Mouse (Mus musculus) frontal cortex, postnatal 14 days (tissue): ENCODE measurements around the gene Gm4756.
"Not testable (repeated sequence)": the region's sequence is repeated elsewhere in the genome, so short reads cannot be mapped to it uniquely, and the experiment has no call there.

ENCODE experiments used
- DNase-seq, 2 experiments: peaks; one replicate each; pipeline ENCODE4 v3.0.0; 2022; ENCODE audit warnings: low spot score in 2 of 2

The Gm4756 gene

DNA sequence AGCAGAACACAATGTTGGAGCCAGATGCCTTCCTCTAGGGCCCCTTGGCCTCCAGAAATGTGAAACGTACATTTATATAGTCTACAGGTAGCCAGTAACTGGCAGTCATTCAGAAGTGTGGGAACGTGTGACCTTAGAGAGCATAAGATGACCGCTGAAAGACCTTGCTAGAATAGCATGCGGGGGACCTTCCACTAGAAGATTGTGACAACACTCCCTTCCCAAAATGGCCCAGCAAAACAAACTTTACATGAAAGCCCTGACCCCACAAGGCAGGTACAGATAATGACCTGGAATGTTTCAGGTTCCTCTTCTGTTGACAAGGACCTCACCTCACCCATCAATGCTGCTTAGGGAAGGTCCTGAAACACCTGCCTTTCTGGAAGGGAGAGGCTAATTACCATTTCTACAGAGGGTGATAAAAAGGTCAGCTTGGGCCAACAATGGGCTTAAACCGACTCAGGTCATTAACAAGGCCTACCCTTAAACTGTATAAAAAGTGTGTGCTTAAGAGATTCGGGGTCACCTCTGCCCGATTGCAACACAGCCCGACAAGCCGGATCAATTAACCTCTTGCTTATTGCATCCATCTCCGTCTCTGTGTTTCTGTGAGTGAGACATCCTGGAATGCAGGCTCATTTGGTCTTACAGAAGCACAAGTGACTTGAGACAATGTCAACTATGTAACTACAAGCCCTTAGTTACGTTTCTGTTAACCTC, at the start of gene Gm4756:
Gene Gm4756 (minus strand): TSS at position 51 of the 720 bp plus-strand sequence.
- DNase-seq, result no peak

DNA sequence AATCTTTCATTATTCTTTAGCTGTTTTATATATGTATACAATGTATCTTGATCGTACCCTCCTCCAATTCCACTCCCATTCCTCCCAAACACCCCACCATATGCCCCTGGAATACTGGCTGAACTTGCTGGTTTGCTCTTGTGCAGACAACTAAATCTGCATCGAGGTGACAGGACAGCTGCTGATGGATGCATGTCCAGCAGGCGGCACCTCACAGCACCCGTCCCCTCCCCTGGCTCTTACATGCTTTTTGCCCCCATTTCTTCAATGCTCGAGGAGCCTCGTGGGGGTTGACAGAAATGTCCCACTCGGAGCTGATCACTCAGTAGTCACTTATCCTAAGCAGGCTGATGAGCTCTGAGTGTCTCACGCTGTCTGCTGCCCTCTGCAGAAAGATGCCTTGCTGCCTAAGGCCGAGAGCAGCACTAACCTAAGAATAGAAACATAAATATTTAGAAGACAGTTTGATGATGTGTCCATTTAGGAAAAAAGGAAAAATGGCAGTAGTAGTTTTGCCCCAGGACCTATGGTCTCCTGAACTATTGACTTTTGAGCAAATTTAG, 45.5 kb upstream of the Gm4756 start:
- no peak for DNase-seq

DNA sequence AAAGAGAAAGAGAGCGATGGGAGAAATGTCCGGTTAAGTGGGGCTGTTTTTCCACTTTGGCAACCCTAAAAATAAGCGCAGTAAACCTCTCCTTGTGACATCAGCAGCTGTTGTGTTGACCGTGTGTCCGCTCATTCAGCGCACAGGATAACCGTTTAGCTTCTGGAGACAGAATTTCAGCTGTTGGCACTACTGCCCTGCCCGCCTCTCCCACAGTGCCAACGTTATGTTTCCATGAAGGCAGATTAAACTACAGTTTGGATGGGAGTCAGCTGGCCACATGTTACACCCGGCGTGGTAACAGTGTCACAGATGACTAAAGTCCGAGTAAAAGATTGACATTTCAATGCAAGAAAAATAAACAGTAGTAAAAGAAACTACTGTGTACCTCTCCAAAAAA, 45.0 kb upstream of the Gm4756 start:
- no peak for DNase-seq

DNA sequence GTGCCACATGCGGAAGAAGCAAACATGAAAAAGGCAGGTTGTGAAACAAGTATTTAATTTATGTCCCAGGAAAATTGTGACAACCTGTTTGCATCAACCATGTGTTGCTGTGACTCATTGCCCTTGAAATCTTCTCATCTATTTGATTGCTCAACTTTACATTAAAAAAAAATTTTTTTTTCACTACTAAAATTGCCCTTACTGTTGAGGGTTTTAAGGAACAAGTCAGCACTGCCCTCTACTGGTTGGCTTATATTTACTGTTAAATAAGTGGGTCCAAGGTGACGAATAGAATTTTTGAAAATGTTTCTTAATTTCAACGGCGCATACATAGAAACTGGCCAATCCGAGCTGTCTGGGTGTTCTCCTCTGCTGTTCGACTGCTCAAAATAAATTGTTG, 44.4 kb upstream of the Gm4756 start:
- no peak for DNase-seq

DNA sequence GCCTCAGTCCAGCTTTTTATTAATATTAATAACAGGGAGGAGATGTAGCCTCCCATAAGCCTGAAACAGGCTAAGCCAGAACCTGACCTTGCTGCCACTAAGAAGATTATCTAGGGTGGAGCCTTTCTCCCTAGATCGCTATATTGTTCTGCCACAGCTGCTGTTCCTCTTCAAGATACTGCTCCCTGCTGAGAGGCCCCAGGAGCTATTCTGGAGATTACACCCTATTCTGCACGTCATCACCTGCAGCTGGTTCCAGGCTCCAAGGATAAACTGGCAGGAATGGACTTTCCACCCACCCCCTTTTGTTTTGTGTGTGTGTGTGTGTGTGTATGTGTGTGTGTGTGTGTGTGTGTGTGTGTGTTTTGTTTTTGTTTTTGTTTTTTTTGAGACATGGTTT, 38.8 kb upstream of the Gm4756 start:
- DNase-seq, result not testable (repeated sequence)

DNA sequence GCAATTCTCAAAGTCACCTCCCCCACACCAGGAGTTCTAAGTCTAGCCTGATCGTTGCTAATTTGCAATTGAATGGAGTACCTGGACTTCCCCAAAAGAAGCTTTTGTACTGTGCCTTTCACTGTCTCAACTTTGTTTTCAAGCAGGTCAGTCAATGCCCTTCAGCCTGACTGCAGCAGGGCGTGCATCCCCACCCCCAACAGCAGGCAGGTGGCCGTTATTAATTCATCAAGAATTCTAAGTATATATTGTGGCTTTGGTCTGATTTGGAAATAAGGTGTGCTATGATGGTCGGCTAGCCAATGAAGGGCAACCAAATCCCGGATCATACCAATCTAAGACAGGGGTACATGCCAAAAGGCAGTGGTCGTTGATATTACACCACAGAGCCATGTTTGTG, 38.3 kb upstream of the Gm4756 start:
- DNase-seq, result not testable (repeated sequence)

DNA sequence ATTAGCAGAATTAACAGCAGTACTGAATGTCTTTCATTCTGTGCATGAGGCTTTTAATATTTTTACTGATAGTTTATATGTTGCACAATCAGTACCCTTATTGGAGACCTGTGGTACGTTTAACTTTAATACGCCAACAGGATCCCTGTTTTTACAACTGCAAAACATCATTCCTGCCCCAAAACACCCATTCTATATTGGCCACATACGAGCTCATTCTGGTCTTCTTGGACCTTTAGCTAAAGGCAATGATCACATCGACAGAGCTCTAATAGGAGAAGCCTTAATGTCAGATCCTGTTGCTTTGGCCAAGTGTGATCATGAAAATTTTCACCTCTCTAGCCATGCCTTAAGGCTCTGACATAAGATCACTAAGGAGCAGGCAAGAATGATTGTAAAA, 37.1 kb upstream of the Gm4756 start:
- not testable (repeated sequence) for DNase-seq

DNA sequence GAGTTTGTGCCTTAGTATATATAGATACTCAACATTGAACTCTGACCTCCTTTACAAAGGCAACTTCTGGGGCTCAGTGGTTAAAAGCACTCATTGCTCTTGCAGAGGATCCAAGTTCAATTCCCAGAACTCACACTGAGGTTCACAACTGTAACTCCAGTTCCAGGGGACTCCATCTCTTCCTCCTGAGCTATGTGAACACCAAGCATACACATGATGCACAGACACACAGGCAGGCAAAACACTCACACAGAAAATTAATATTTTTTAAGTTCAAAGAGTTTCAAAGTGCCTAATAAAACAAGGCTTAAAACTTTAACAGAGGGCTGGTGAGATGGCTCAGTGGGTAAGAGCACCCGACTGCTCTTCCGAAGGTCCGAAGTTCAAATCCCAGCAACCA, 34.2 kb upstream of the Gm4756 start:
- DNase-seq, result no peak

DNA sequence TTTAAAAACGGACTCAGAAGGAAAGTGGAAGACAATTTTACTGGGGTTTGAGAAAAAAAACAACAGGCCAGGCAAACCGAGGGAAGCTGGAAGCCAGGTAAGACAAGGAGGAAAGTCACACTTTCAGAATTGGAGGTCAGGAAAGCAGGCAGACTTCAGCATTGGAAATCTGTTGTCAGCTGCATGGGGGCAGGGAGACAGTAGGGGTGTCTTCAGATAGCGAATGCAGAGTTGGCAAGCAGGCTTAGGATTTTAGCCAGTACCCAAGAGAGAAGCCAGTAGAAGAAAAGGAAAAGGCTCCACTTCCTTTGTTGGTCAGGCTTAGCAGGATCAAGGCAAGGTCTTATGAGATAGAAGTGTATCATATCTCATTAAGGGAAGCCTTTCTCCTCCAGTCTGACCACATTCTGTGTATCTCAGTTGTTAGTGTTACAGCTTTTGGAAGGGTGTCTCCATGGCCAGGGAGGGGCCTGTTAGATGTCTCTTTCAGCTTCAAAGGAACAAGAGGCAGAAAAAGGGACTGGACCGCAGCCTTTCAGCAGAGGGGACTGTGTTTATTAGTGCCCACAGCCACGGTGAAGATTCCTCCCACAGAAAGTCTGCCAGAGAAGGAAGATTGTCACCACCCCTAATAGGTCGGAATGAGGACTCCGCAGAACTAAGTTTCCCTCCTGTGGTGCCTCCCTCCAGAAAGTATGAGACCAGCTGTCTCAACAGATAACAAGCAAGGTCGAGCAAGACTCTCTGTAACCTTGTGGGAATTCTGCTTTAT, 33.2 kb upstream of the Gm4756 start:
- DNase-seq, result no peak

DNA sequence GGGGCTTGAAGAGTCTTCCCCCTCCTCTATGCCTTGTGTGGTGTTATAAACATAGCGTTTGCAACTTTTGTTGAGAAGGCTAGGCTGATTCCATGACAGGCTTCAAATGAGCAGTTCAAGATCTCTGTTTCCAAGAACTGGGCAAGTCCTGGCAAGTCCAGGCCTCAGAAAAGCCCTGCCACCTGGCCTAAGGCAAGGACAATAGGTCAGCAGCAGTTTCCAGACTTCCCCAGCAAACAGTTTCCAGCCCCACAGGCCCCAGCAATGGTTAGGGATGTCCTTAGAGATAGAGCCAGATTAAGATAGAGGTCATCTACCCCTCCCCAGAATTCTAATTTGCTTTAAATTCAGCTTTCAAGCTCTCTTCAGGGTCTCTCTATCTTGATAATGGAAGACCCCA, 32.5 kb upstream of the Gm4756 start:
- DNase-seq, result no peak

DNA sequence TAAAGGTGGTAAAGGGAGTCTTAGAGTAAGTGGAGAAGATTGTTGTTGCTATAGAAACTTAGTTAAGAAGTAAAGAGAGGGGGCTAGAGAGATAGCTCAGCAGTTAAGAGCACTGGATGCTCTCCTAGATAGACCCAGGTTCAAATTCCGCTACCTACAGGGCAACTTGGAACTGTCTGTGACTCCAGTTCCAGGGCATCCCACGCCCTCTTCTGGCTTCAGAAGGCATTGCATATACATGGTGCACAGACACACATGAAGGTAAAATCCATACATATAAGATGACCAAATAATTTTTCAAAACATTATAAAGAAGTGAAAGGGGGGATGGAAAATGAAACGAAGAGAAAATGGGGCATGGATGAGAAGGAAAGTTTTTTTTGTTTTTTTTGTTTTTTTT, 30.2 kb upstream of the Gm4756 start:
- no peak for DNase-seq

DNA sequence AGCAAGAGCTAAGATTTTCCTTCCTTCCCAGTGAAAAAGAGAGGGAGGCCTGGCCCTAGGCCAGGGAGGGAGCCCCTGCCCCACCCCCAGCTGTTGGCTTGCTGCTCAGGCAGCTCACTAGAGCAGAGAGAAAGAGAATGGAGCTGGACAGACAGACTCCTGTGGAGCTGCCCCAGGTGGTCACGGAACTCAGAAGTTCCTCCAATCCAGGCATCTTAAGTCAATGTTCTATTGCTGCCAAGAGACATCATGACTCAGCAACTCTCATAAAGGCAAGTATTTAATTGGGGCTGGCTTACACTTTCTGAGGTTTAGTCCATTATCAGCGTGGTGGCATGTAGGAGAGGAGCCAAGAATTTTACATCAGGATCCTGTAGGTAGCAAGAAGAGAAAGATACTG, 25.4 kb upstream of the Gm4756 start:
- no peak for DNase-seq

DNA sequence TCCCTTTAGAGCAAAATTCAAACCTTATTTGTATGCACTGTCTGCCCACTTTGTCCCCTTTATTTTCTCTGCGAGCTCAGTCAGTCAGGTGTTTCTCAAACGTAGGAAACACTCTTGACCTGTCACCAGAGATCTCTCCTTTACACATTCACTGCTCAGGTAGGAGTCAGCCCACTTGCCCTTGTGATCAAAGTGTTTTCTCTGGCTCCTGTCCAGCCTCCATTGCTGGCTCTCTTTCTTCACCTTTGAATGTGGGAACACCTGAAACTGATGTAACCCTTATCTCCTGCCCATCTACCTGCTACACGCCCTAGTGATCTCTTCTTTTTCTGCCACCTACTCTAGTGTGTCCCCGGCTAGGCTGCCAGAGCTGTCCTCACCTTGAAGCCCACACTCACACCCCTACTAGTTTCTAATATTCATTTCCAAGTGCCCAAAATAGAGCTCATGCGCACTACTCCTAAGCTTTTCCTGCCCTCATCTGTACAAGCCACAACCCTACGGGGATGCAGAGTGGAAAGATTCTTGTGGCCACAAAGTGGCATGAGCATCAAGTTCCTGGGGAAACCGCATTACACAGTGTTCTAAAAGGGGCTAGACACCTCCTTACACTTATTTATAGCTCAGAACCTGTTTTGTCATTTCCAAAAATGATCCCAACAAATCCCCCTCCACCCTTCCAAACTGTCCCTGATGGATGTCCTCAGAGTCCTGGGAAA, 24.8 kb upstream of the Gm4756 start:
- DNase-seq, result no peak

DNA sequence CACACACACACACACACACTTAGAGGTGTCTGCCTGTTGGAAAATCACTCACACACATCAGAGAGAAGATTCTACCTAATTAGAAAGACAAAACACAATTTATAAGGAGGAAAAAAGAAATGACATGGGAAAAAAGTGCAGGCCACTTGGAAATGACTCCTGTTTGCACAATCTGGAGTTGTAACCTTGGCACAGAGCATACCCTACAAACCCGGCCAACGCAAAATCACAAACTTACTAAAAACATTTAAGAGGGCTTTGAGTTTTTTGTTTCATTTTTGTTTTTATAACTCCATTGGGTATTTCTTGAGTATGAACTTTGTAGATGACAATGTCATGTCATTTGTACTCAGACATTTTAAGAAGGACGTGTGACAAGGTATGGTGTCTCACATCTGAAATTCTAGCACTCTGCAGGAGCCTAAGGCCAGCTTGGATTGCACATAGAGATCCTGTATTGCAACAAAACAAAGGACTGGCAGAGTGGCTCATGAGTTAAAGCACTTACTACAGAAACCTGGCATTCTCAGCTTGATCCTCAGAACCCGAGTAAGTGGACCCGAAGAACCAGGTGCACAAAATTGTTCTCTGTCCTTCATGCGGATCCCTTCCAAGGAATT, 22.2 kb upstream of the Gm4756 start:
- no peak for DNase-seq

DNA sequence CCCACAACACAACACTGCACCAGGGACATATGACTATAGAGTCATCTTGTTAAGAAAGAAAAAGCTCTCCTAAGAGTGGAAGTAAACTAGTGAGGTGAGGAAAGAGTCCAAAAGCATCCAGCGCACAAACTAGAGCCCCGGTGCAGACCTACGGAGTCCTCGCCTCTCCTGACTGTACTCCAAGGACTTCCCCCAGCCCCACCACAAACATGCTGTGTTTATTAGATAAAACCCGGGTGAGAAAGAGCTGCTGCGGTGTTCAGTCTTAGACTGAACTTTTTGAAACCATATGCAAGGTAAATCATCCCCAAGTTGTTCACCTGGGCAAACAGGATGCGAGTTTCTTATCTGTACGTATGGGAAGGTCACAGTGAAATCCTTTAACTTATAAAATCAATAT, 21.5 kb upstream of the Gm4756 start:
- no peak for DNase-seq

DNA sequence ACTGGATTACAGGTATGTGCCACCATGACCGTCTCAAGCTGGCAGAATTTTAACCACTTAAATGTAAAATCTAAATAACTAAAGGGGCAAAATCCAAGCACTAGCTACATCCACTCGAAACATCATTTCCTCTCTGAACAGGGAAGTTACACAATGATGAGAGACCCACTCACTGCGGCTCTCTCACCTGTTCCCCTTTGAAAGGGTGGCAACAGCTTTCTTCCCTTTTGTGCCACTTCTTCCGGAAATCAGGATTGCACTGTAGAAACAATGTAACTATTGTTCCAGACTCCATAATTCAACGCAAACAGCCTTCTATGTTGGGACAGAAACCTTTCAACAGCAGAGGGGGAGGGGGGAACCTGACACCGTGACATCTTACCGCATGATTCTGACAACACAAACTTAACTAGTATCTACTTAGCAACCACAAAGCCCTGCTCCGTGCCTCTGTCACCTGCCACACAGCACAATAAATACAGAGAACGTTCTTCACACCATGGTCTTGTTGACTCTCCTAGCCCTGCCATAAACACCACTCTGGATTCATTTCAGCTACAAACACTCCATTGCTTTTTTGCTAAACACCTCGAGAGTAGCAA, 18.5 kb upstream of the Gm4756 start:
- DNase-seq, result no peak

DNA sequence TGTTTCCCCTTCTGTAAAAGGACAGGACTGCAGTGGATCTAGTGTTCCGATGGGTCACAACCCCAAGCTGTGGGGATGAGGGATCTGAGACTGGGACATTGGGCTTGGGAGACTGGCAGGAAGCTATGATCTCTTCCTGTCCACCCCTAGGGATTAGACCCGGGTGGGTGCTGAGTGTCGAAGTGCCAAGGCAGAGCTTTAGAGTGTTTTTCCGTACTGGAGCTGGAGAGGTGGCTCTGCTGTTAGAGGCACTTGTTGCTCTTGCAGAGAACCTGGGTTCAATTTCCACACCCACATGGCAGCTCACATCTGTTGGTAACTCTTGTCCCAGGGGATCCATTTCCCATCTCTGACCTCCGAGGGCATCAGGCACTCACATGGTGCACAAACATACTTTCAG, 16.6 kb upstream of the Gm4756 start:
- DNase-seq, result no peak

DNA sequence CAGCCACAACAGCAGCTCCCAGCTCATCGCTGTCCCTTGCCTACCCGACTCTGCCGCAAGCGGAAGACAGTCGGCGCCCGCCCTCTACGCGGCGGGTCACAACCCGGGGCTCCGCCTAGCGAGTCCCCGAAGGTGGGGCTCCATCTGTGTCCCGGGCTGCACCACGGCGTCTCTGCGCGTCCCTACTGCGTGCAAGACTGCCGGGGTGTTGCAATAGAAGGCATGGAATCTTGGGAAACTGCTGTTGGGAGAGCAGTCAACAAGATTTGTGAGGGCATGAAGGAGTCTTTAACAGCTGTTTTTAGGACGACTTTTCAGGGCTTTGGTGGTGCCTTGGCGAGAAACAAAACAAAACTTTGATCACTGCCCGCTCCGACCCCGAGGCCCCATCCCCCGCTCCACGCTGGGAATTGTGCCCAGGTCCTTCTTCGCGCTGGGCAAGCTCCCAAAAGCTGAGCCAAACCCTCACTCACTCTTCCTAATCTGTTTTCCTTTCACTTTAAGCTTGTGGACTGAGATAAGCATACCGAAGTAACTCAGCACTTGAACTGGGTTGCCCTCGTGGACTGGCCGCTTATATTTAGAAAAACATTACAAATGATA, 15.4 kb upstream of the Gm4756 start, which contains the start of gene Dhrs7:
Gene Dhrs7 (minus strand): TSS at position 175 of the 603 bp plus-strand sequence.
- DNase-seq, result peak; percentile 55 to 73

DNA sequence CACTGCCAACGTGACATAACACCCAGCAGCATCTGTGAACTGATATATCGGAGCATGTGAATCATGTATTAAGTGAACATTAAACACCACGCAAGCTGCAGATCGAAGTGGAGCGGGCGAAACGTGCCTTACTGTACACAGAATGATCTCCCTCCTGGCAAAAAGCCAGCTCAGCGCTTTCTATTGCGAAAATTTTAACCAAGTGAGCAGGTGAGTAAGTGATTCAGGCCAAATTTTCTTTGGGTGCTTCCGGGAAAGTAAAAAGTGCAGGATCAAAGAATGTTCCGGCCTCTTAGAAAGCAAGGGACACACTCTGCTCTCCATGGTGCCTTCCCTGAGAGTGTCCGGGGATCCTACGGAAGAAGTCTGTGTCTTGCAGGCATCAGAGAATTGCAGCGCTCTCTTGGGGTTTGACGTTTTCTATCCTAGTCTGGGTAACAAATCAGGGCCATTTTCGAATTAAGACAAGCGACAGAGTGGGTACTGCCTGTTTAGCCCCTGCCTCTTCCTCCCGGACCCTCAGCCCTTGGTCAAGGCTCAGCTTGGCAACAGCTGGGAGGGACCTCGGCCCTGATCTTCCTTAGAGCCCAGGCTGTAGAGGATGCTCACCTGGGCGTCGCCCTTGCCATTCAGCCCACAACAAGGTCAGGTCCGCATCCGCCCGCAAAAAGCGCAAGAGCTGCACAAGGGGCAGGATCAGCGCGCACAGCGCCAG, 14.7 kb upstream of the Gm4756 start:
- DNase-seq, result peak; percentile 12 to 14

DNA sequence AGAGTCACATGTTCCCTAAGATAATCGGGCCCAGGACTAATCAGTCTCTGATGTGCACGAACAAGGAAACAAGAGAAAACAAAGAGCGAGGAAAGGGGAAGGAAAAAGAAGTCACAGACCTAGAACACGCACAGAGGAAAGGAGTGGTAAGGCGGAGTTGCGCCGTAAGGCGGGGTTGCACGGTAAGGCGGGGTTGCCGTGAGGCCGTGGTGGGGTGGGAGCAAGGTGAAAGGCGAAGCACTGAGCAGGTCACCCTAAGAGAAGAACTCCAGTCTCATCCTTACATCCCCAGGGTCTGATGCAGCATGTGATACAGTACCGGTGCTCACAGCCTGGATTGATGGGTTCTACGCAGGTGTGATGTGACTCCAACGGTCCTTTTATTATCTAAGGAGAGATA, 6.3 kb upstream of the Gm4756 start:
- DNase-seq, result no peak
